Mouse (Mus musculus): Measurements from ENCODE around the gene Mrpl58.

DNA sequence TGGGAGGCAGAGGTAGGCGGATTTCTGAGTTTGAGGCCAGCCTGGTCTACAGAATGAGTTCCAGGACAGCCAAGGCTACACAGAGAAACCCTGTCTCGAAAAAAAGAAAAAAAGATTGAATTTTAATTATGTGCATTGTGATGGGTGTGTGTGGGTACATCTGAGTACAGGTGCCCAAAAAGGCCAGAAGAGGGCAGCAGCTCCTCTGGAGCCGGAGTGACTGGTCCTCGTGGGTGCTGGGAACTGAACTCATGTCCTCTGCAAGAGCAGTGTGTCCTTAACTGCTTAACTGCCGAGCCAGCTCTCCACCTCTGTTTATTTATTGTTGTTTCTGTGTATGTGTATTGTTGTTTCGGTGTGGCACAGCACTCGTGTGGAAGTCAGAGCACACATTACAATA, 25.7 kb upstream of the Mrpl58 start:
- TF ChIP-seq TAL1 (IDR thresholded peaks at IDR 0.05; ENCODE audit: low read length) (no peak), GATA1 (IDR thresholded peaks at IDR 0.05; ENCODE audit: low read length) (no peak)

All from erythroblast, embryonic 14.5 days (primary cell).